Mouse (Mus musculus) embryonic facial prominence, embryonic 13.5 days (tissue): Measurements from ENCODE around the gene Ncor2. TPM values are rescaled to one million over a fixed set of nuclear protein-coding genes. Genes with fewer than 3 reads are reported as not detected.

Experiments used
- ATAC-seq: fragments of 200-750 bp; cut with Nextera tagmentation; 2 replicates; pipeline ENCODE4 v1.8.0; 2017; ENCODE audit warnings: low read depth; ENCODE audit not compliant: insufficient number of reproducible peaks, insufficient read depth, low FRiP score, low TSS enrichment
- H3K27ac ChIP-seq: fragments of 300-500 bp; sonication (generic); 2 replicates; pipeline ENCODE4 v1.5.1; 2015; ENCODE audit warnings: moderate library complexity, mild to moderate bottlenecking, inconsistent platforms
- H3K27me3 ChIP-seq: fragments of 300-500 bp; sonication (generic); 2 replicates; pipeline ENCODE4 v1.6.1; 2015; ENCODE audit warnings: mild to moderate bottlenecking, inconsistent platforms
- H3K36me3 ChIP-seq: fragments of 300-500 bp; sonication (generic); 2 replicates; pipeline ENCODE4 v1.6.1; 2015; ENCODE audit warnings: mild to moderate bottlenecking, inconsistent platforms
- H3K4me1 ChIP-seq: fragments of 300-500 bp; sonication (generic); 2 replicates; pipeline ENCODE4 v1.6.1; 2015; ENCODE audit warnings: inconsistent platforms
- H3K4me2 ChIP-seq: fragments of 300-500 bp; sonication (generic); 2 replicates; pipeline ENCODE4 v1.6.1; 2015; ENCODE audit warnings: moderate library complexity, mild to moderate bottlenecking, inconsistent platforms
- H3K4me3 ChIP-seq: fragments of 300-500 bp; sonication (generic); 2 replicates; pipeline ENCODE4 v1.5.1; 2015; ENCODE audit warnings: mild to moderate bottlenecking, inconsistent platforms
- H3K9ac ChIP-seq: fragments of 300-500 bp; sonication (generic); 2 replicates; pipeline ENCODE4 v1.6.1; 2015; ENCODE audit warnings: mild to moderate bottlenecking, inconsistent platforms
- H3K9me3 ChIP-seq: fragments of 300-500 bp; sonication (generic); 2 replicates; pipeline ENCODE4 v1.6.1; 2016; ENCODE audit warnings: inconsistent platforms
- WGBS: fragments of 180-500 bp; shearing (Covaris S2); methylation state at CpG from one replicate; pipeline ENCODE4 v1.1.7; 2015; ENCODE audit warnings: mixed read lengths; 5-methylcytosine and 5-hydroxymethylcytosine counted together
- polyA plus RNA-seq: library from polyadenylated mRNA; unstranded; fragments of >200 nt; fragmentation: Nextera tagmentation; extraction: Ambion mirVana; gene quantifications from 2 replicates; pipeline ENCODE4 v1.2.1, GENCODE M21; 2015

Ncor2 gene
- polyA plus RNA-seq, 1 experiment from 2014 or later, result 36.2 TPM

GRCm38 (mm10) chr5:125055901-125056300, 123.1 kb downstream of the Ncor2 start:
- H3K4me1 ChIP-seq, result peaks cover 63% of the 10 kb centered on the region
- H3K27ac ChIP-seq, result peak overlapping the region; percentile 17; the same call in 1 of the 2 replicates
- H3K36me3 ChIP-seq, result peaks cover 61% of the 10 kb centered on the region
- H3K4me2 ChIP-seq, result peak overlapping the region; percentile 57; the same call in 1 of the 2 replicates
- H3K9me3 ChIP-seq, result no peaks in the 10 kb centered on the region
- no peak for ATAC-seq
- peaks cover 4% of the 10 kb centered on the region; the same call in 1 of the 2 replicates for H3K27me3 ChIP-seq
- WGBS, result 56% methylated on average over 8 of the region's 8 CpGs
- H3K4me3 ChIP-seq, result no peak overlapping the region
- H3K9ac ChIP-seq, result 0 out of 2 replicates have a peak overlapping the region, but pooled peaks have one; percentile 7

GRCm38 (mm10) chr5:125053661-125054060, 125.4 kb downstream of the Ncor2 start:
- no peak overlapping the region for H3K4me2 ChIP-seq
- no peaks in the 10 kb centered on the region for H3K9me3 ChIP-seq
- no peaks in the 10 kb centered on the region for H3K27me3 ChIP-seq
- 76% methylated on average over 7 of the region's 7 CpGs for WGBS
- 0 out of 2 replicates have a peak overlapping the region, but pooled peaks have one; percentile 33 for H3K9ac ChIP-seq
- H3K27ac ChIP-seq, result no peak overlapping the region
- H3K4me3 ChIP-seq, result no peak overlapping the region
- peaks cover 78% of the 10 kb centered on the region for H3K36me3 ChIP-seq
- ATAC-seq, result no peak
- H3K4me1 ChIP-seq, result peaks cover 41% of the 10 kb centered on the region

- H3K36me3 ChIP-seq, result peaks cover 86% of the 10 kb centered on the region
- H3K4me3 ChIP-seq, result no peak overlapping the region
- H3K27ac ChIP-seq, result no peak overlapping the region
- peaks cover 33% of the 10 kb centered on the region for H3K4me1 ChIP-seq
- H3K9me3 ChIP-seq, result no peaks in the 10 kb centered on the region
- 0 out of 2 replicates have a peak overlapping the region, but pooled peaks have one; percentile 33 for H3K9ac ChIP-seq
- WGBS, result 59% methylated on average over 23 of the region's 23 CpGs
- no peak for ATAC-seq
- no peak overlapping the region for H3K4me2 ChIP-seq
- H3K27me3 ChIP-seq, result no peaks in the 10 kb centered on the region
These were observed 126.2 kb downstream of the Ncor2 start for GRCm38 (mm10) chr5:125052603-125053488.

- ATAC-seq, result no peak
- 82% methylated on average over 10 of the region's 10 CpGs for WGBS
- Histone ChIP-seq H3K27me3 (no peaks in the 10 kb centered on the region), H3K9me3 (no peaks in the 10 kb centered on the region), H3K9ac (no peak overlapping the region), H3K4me2 (no peak overlapping the region), H3K27ac (no peak overlapping the region), H3K4me1 (peaks cover 27% of the 10 kb centered on the region), H3K36me3 (peaks cover 87% of the 10 kb centered on the region), H3K4me3 (no peak overlapping the region)
These were observed 126.8 kb downstream of the Ncor2 start for GRCm38 (mm10) chr5:125052237-125052602.

DNA sequence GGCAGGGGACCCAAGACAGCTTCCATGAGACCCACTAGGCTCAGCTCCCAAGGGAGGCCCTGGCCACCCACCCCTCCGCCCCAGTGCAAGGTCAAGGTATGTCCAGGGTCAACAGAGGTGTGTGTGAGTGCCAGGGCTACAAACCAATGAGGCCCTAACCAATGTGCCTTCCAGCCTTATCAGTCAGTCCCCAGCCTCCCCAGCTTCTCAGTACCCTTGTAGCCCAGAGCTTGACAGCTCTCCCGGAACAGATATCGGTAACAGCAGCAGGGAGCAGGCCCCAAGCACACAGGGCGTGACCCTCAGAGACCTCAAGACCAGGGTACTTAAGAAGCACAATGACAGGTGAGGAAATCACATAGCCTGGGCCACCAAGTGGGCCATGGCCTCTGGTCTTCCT, 129.5 kb downstream of the Ncor2 start:
- Histone ChIP-seq H3K9me3 (no peaks in the 10 kb centered on the region), H3K27ac (no peak overlapping the region), H3K27me3 (no peaks in the 10 kb centered on the region), H3K36me3 (peaks cover 99% of the 10 kb centered on the region), H3K4me1 (0 out of 2 replicates have a peak, but pooled peaks cover 10% of the 10 kb centered on the region), H3K4me2 (no peak overlapping the region), H3K9ac (no peak overlapping the region), H3K4me3 (no peak overlapping the region)
- no peak for ATAC-seq
- WGBS, result 89% methylated on average over 4 of the region's 4 CpGs

GRCm38 (mm10) chr5:125046436-125046835, 132.6 kb downstream of the Ncor2 start:
- Histone ChIP-seq H3K27ac (no peak overlapping the region), H3K4me1 (0 out of 2 replicates have a peak, but pooled peaks cover 6% of the 10 kb centered on the region), H3K9me3 (no peaks in the 10 kb centered on the region), H3K4me2 (no peak overlapping the region), H3K27me3 (no peaks in the 10 kb centered on the region), H3K4me3 (no peak overlapping the region), H3K36me3 (peaks cover 96% of the 10 kb centered on the region), H3K9ac (peak overlapping the region; percentile 11; the same call in 1 of the 2 replicates)
- no peak for ATAC-seq
- WGBS, result 74% methylated on average over 5 of the region's 5 CpGs

DNA sequence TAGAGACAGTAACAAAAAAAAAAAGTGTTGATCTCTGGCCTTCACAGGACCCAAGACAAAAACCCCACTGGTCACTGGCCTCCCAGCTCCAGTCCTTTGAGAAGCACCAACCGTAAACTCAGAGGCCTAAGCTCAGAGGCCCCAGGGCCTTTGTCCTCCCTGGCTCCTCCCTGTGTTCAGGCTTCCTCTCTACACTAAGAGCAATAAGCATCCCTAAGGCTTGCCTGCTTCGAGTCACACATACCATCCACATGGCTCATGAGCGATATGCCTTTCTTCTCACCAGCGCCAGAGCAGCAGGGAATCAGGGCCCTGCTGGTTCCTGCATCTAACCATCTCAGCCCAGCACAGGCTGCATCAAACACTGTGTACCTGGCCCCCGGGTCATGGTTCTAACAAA, 133.8 kb downstream of the Ncor2 start:
- Histone ChIP-seq H3K27me3 (no peaks in the 10 kb centered on the region), H3K27ac (no peak overlapping the region), H3K36me3 (peaks cover 96% of the 10 kb centered on the region), H3K4me3 (no peak overlapping the region), H3K9ac (no peak overlapping the region), H3K9me3 (no peaks in the 10 kb centered on the region), H3K4me2 (no peak overlapping the region), H3K4me1 (0 out of 2 replicates have a peak, but pooled peaks cover 9% of the 10 kb centered on the region)
- WGBS, result 42% methylated on average over 5 of the region's 5 CpGs
- no peak for ATAC-seq

DNA sequence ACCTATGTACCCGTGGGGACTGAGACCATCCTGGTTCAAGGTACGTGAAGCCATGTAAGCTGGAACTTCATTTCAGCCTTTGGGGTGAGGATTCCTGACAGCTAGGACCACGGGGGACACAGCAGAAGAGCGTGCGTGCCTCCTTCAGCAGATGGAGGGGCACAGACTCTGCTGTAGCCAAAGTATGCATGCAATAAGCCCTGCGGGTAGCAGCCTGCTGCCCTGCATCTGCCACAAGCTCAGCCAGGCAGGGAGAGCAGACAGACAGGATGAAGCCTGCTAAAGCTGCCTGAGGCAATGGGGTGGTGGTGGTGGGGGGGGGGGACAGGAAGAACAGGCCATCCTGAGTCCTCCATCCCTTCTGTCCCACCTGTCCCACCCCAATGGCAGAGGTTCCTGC, 135.6 kb downstream of the Ncor2 start:
- ATAC-seq, result no peak
- no peaks in the 10 kb centered on the region for H3K9me3 ChIP-seq
- H3K27ac ChIP-seq, result no peak overlapping the region
- no peaks in the 10 kb centered on the region for H3K27me3 ChIP-seq
- H3K9ac ChIP-seq, result no peak overlapping the region
- no peak overlapping the region for H3K4me2 ChIP-seq
- H3K4me3 ChIP-seq, result no peak overlapping the region
- peaks cover 96% of the 10 kb centered on the region for H3K36me3 ChIP-seq
- 66% methylated on average over 6 of the region's 6 CpGs for WGBS
- 0 out of 2 replicates have a peak, but pooled peaks cover 9% of the 10 kb centered on the region for H3K4me1 ChIP-seq

DNA sequence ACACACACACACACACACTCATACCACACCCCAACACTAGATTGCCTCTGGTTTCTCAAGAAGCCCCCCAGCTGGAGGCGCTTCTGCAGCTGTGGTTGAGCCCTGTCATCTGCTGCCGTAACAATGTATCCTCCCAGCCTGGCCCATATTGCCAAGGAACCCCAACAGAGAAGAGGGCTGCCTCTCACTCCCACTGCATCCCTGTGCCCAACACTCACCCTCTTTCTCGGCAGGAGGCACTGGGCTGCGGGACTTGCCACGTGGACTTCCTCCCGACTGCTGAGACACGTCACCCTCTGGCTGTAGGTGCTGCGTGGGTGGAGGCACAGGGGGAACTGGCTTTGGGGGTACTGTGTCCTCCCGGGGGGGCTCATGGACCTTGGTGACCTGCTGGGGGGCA, 137.4 kb downstream of the Ncor2 start:
- H3K4me3 ChIP-seq, result no peak overlapping the region
- WGBS, result 83% methylated on average over 9 of the region's 9 CpGs
- H3K4me1 ChIP-seq, result 0 out of 2 replicates have a peak, but pooled peaks cover 6% of the 10 kb centered on the region
- no peak overlapping the region for H3K9ac ChIP-seq
- no peak overlapping the region for H3K4me2 ChIP-seq
- H3K27ac ChIP-seq, result no peak overlapping the region
- no peaks in the 10 kb centered on the region for H3K9me3 ChIP-seq
- H3K36me3 ChIP-seq, result peaks cover 96% of the 10 kb centered on the region
- ATAC-seq, result no peak
- H3K27me3 ChIP-seq, result no peaks in the 10 kb centered on the region

- Histone ChIP-seq H3K9me3 (no peaks in the 10 kb centered on the region), H3K4me1 (0 out of 2 replicates have a peak, but pooled peaks cover 6% of the 10 kb centered on the region), H3K27ac (no peak overlapping the region), H3K9ac (no peak overlapping the region), H3K4me3 (no peak overlapping the region), H3K27me3 (no peaks in the 10 kb centered on the region), H3K4me2 (no peak overlapping the region), H3K36me3 (peaks cover 96% of the 10 kb centered on the region)
- 63% methylated on average over 5 of the region's 5 CpGs for WGBS
- no peak for ATAC-seq
These were observed 138.9 kb downstream of the Ncor2 start for GRCm38 (mm10) chr5:125040128-125040584.

GRCm38 (mm10) chr5:125039377-125040027, 139.5 kb downstream of the Ncor2 start:
- 90% methylated on average over 8 of the region's 8 CpGs for WGBS
- Histone ChIP-seq H3K27me3 (no peaks in the 10 kb centered on the region), H3K9me3 (no peaks in the 10 kb centered on the region), H3K4me2 (no peak overlapping the region), H3K9ac (no peak overlapping the region), H3K27ac (no peak overlapping the region), H3K4me1 (0 out of 2 replicates have a peak, but pooled peaks cover 6% of the 10 kb centered on the region), H3K36me3 (peaks cover 96% of the 10 kb centered on the region), H3K4me3 (no peak overlapping the region)
- no peak for ATAC-seq
